Mouse (Mus musculus) heart, postnatal 0 days (tissue): ENCODE results near the gene Fkbp4. TPM values are rescaled to one million over a fixed set of nuclear protein-coding genes. Genes with fewer than 3 reads are reported as not detected.

Source experiments
- ATAC-seq: fragments of 200-750 bp; cut with Nextera tagmentation; 2 replicates; pipeline ENCODE4 v1.8.0; 2017; ENCODE audit warnings: low read depth, moderate number of reproducible peaks, moderate library complexity; ENCODE audit not compliant: insufficient read depth
- DNase-seq: peaks from one replicate; pipeline ENCODE4 v3.0.0-alpha.2; 2016; ENCODE audit warnings: low spot score
- H3K27ac ChIP-seq: fragments of 300-500 bp; sonication (generic); 2 replicates; pipeline ENCODE4 v1.5.1; 2014; ENCODE audit warnings: low read depth, mild to moderate bottlenecking
- H3K27me3 ChIP-seq: fragments of 300-500 bp; sonication (generic); 2 replicates; pipeline ENCODE4 v1.6.1; 2014; ENCODE audit warnings: low read length, mixed read lengths; ENCODE audit not compliant: control insufficient read depth, insufficient read depth
- H3K36me3 ChIP-seq: fragments of 300-500 bp; sonication (generic); replicated peaks from 2 replicates; pipeline ENCODE4 v1.6.1; 2014; ENCODE audit warnings: low read length, mixed read lengths; ENCODE audit not compliant: control insufficient read depth, insufficient read depth
- H3K4me1 ChIP-seq: fragments of 300-500 bp; sonication (generic); 2 replicates; pipeline ENCODE4 v1.6.1; 2014; ENCODE audit warnings: antibody characterized with exemption; ENCODE audit not compliant: control insufficient read depth, insufficient read depth
- H3K4me2 ChIP-seq: fragments of 300-500 bp; sonication (generic); 2 replicates; pipeline ENCODE4 v1.6.1; 2014; ENCODE audit warnings: low read depth, mild to moderate bottlenecking, low read length, moderate library complexity
- H3K4me3 ChIP-seq: fragments of 300-500 bp; sonication (generic); 2 replicates; pipeline ENCODE4 v1.5.1; 2014; ENCODE audit warnings: low read depth, low read length
- H3K9ac ChIP-seq: fragments of 300-500 bp; sonication (generic); replicated peaks from 2 replicates; pipeline ENCODE4 v1.6.1; 2014; ENCODE audit warnings: low read depth, low read length, mixed read lengths
- H3K9me3 ChIP-seq: fragments of 300-500 bp; sonication (generic); replicated peaks from 2 replicates; pipeline ENCODE4 v1.6.1; 2016; ENCODE audit warnings: low read length; ENCODE audit not compliant: control insufficient read depth
- CTCF ChIP-seq: IDR thresholded peaks from 2 replicates; pipeline ENCODE4 v1.5.1; 2016; ENCODE audit warnings: antibody characterized with exemption, control low read depth, low read depth
- EP300 ChIP-seq: IDR thresholded peaks from 2 replicates; pipeline ENCODE4 v1.6.1; 2016; ENCODE audit warnings: antibody characterized with exemption, low read depth
- WGBS: fragments of 180-500 bp; shearing (Covaris S2); extraction: QIAGEN DNeasy Blood & Tissue Kit; methylation state at CpG from one replicate; pipeline ENCODE4 v1.1.7; 2014; 5-methylcytosine and 5-hydroxymethylcytosine counted together
- polyA plus RNA-seq: library from polyadenylated mRNA; unstranded; fragments of >200 nt; fragmentation: Nextera tagmentation; extraction: Ambion mirVana; gene quantifications from 2 replicates; pipeline ENCODE4 v1.2.1, GENCODE M21; 2015
- total RNA-seq: library from RNA; depleted of rRNA; stranded (reverse); fragments of >200 nt; gene quantifications from 2 replicates; pipeline ENCODE4 v1.2.3, GENCODE M21; 2014; ENCODE audit warnings: low replicate concordance

Fkbp4 gene
- total and polyA plus RNA-seq, 2 experiments from 2014 or later, result 154 to 217 TPM

DNA sequence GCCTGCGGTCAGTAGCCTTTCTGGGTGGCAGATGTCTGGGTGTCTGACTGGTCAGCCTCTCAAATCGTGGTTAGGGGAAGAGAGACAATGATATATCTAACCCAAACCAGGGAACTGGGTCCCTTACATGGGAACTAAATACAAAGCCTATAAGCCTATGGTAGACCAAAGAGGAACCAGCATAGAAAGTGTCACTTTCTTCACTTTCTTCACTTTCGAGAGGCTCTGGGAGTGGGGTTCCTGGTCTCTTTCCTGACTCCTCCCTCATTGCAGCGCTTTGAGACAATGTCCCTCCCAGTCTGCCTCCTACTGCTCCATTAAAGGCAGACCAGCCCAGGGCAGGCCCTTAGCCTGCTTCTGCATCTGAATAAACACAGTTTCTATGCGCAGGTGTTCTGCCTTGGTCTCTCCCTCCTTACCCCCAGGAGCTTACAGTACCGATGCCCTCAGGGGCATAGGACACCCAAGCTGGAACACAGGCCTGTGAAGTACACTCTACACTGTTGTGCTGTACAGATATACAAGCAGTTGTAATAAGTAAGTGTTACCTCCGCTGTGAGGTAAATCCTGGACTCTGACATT is 29.8 kb downstream of the Fkbp4 start:
- Histone ChIP-seq H3K9me3 (no peaks in the 10 kb centered on the region), H3K27me3 (no peaks in the 10 kb centered on the region), H3K4me1 (no peaks in the 10 kb centered on the region), H3K4me3 (no peak overlapping the region), H3K36me3 (peaks cover 57% of the 10 kb centered on the region), H3K27ac (no peak overlapping the region), H3K4me2 (no peak overlapping the region), H3K9ac (no peak overlapping the region)
- ATAC-seq (no peak), DNase-seq (no peak)
- TF ChIP-seq CTCF, result no peak
- no peak for TF ChIP-seq EP300
- 85% methylated on average over 7 of the region's 7 CpGs for WGBS

GRCm38 (mm10) chr6:128404708-128405107 is 33.8 kb downstream of the Fkbp4 start:
- no peak overlapping the region for H3K4me2 ChIP-seq

DNA sequence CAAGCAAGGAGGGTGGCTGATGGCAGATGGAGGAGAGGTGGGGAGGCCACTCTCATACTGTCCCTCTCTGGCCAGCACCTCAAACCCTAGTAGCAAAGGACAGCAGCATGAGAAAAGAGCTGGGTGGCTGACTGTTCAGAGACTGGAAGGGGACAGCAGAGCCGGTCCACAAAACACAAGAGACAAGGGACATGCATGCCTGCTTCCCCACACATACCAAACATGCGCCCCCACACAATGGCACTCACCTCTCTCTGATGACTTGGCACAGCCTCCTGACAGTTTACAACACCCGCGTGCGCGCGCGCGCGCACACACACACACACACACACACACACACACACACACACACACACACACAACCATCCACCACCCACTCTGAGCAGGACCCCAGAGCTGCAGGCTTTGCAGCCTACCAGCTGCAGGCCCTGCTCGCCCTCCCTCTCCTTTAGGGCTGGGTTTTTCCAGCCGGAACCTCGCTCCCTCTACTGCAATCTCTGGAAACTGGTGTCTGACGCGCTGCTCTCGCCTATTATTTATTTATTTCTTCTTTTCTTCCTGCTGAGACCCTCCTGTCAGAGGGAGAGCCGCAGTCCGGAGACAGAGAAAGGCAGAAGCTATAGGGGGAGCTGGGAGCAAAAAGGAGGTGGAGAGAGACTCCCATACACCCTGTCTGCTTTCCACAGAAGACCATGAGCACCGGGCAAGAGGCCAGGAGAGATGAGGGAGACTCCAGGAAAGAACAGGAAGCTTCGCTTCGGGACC is 38.9 kb downstream of the Fkbp4 start:
- Histone ChIP-seq H3K4me2 (peak overlapping the region; percentile 57), H3K27ac (no peak overlapping the region), H3K9me3 (no peaks in the 10 kb centered on the region), H3K27me3 (no peaks in the 10 kb centered on the region), H3K4me3 (peak overlapping the region; percentile 24), H3K36me3 (no peaks in the 10 kb centered on the region), H3K4me1 (peaks cover 7% of the 10 kb centered on the region; the same call in 1 of the 2 replicates), H3K9ac (no peak overlapping the region; the same call in 1 of the 2 replicates)
- 28% methylated on average over 21 of the region's 21 CpGs for WGBS
- TF ChIP-seq CTCF (no peak), EP300 (no peak)
- peak; percentile 24 for DNase-seq
- peak; percentile 68 for ATAC-seq

More at GRCm38 (mm10) chr6:128404708-128405107, 33.8 kb downstream of the Fkbp4 start:
- Histone ChIP-seq H3K4me3 (no peak overlapping the region), H3K9ac (no peak overlapping the region), H3K27me3 (no peaks in the 10 kb centered on the region), H3K4me1 (0 out of 2 replicates have a peak, but pooled peaks cover 4% of the 10 kb centered on the region), H3K36me3 (peaks cover 23% of the 10 kb centered on the region), H3K27ac (no peak overlapping the region), H3K9me3 (no peaks in the 10 kb centered on the region)
- no peak for ATAC-seq
- TF ChIP-seq EP300 (no peak), CTCF (no peak)
- 41% methylated on average over 5 of the region's 5 CpGs for WGBS
- DNase-seq, result no peak

- no peaks in the 10 kb centered on the region for H3K27me3 ChIP-seq
- no peak for ATAC-seq
- TF ChIP-seq EP300, result no peak
- no peak for TF ChIP-seq CTCF
- H3K4me3 ChIP-seq, result peak within 1 kb of the TSS; percentile 24
- H3K4me2 ChIP-seq, result peak within 1 kb of the TSS; percentile 57
- H3K36me3 ChIP-seq, result no peaks in the 10 kb centered on the region
- 54% methylated on average over 3 of the region's 3 CpGs for WGBS
- H3K4me1 ChIP-seq, result peaks cover 7% of the 10 kb centered on the region; the same call in 1 of the 2 replicates
- no peak for DNase-seq
- no peak within 1 kb of the TSS for H3K27ac ChIP-seq
- no peak within 1 kb of the TSS; the same call in 1 of the 2 replicates for H3K9ac ChIP-seq
- H3K9me3 ChIP-seq, result no peaks in the 10 kb centered on the region
These were observed 39.5 kb downstream of the Fkbp4 start, which contains the start of gene Nrip2 for GRCm38 (mm10) chr6:128398996-128399395. Nrip2 (plus strand) TSS chr6:128399296.

- WGBS, result 70% methylated on average over 7 of the region's 7 CpGs
- Histone ChIP-seq H3K9me3 (no peaks in the 10 kb centered on the region), H3K36me3 (no peaks in the 10 kb centered on the region), H3K4me2 (no peak overlapping the region), H3K4me3 (no peak overlapping the region), H3K4me1 (peaks cover 11% of the 10 kb centered on the region; the same call in 1 of the 2 replicates), H3K9ac (no peak overlapping the region), H3K27me3 (no peaks in the 10 kb centered on the region), H3K27ac (no peak overlapping the region)
- TF ChIP-seq EP300 (no peak), CTCF (no peak)
- no peak for ATAC-seq
- no peak for DNase-seq
These were observed 40.8 kb downstream of the Fkbp4 start for GRCm38 (mm10) chr6:128397574-128398261.
